Mouse (Mus musculus): ENCODE results near the gene Reck. TPM values are rescaled to one million over a fixed set of nuclear protein-coding genes. Genes with fewer than 3 reads are reported as not detected.
A peak's percentile ranks its signal among the peaks of the same experiment; 100 is the strongest.

Reck gene
- total and polyA plus RNA-seq, 3 experiments = 0.12 to 0.60 TPM; not detected in 1

DNA sequence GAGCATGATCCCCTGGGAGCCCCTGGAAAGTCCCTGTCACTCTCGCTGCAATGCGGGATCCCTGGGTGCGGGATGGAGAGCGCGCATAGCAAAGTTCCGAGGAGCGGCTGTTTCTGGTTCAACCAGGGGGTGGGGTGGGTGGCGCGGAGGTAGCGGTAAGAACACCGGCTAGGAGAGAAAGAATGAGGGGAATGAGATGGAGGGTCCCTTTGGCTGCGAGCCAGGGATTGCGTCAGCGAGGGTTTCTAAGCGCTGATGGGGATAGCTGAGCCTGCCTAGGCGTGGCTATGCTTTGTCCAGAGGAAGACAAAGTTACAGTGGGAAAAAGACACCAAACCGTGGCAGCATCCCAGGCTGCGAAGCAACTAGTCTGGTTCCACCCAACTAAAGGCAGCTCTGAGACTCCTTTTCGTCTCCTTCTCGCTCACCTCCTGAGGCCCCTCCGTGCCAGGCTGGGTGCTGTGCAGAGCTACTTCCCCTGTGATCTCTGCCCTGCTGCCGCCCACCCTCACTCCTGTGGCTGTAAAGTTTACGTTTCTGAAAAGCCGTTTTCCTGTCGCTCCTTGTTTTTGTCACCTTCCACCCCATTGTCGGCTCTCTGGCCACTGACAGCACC is 82.6 kb downstream of the Reck start:
- peaks cover 21 to 29% of the 10 kb centered on the region in 2 experiments for H3K4me1 ChIP-seq (ENCODE audit: control insufficient read depth in 1 of 2, insufficient read depth in 2 of 2, low read length in 2 of 2)
- 0 out of 2 replicates have a peak, but pooled peaks have one; percentile 8 for TF ChIP-seq RCOR1 (IDR thresholded peaks at IDR 0.05; ENCODE audit: low read depth, low read length)
- no peak for TF ChIP-seq RAD21 (IDR thresholded peaks at IDR 0.05; ENCODE audit: low read depth, low read length)
- no peak for TF ChIP-seq POLR2A (IDR thresholded peaks at IDR 0.05; ENCODE audit: control insufficient read depth in 1 of 2, insufficient read depth in 1 of 2, low read depth in 1 of 2, low read length in 2 of 2, poor library complexity in 1 of 2)
- no peak for TF ChIP-seq SMC3 (IDR thresholded peaks at IDR 0.05; ENCODE audit: low read depth, low read length)
- 0 out of 2 replicates have a peak, but pooled peaks have one; percentile 8 for TF ChIP-seq CHD1 (IDR thresholded peaks at IDR 0.05; ENCODE audit: low read depth, low read length)
- TF ChIP-seq CTCF (IDR thresholded peaks at IDR 0.05 in 2 of 3, conservative IDR thresholded peaks at IDR 0.05 in 1 of 3; ENCODE audit: control insufficient read depth in 1 of 3, insufficient read depth in 1 of 3, low read depth in 2 of 3, low read length in 3 of 3, poor library complexity in 1 of 3, severe bottlenecking in 1 of 3) = no peak
- no peak for TF ChIP-seq MYC (IDR thresholded peaks at IDR 0.05; ENCODE audit: low read depth, low read length)
- TF ChIP-seq GATA1 (IDR thresholded peaks at IDR 0.05; ENCODE audit: low read depth, low read length) = no peak
- TF ChIP-seq TAL1 (IDR thresholded peaks at IDR 0.05; ENCODE audit: low read length) = no peak
- H3K9me3 ChIP-seq (replicated peaks; ENCODE audit: insufficient read depth, low read length) = no peaks in the 10 kb centered on the region
- DNase-seq (ENCODE audit: low read depth, low spot score) = peak; percentile 68
- peak overlapping the region; percentile 60 for H3K27ac ChIP-seq (ENCODE audit: control insufficient read depth, low read depth, low read length)
- H3K9ac ChIP-seq (ENCODE audit: control insufficient read depth, low read depth, low read length, poor library complexity, severe bottlenecking) = peak overlapping the region; percentile 69
- peak overlapping the region; percentile 65 to 89 for H3K4me3 ChIP-seq (ENCODE audit: control insufficient read depth in 1 of 2, insufficient read depth in 1 of 2, low read depth in 2 of 2, low read length in 2 of 2)
- H3K36me3 ChIP-seq (ENCODE audit: control insufficient read depth in 1 of 2, insufficient read depth in 2 of 2, low read length in 2 of 2) = peaks cover 0 to 27% of the 10 kb centered on the region in 2 experiments; a peak in 2 of 4 replicates
- peaks cover 1% of the 10 kb centered on the region for H3K79me2 ChIP-seq (ENCODE audit: control insufficient read depth, insufficient read depth, low read length, poor library complexity)
- H3K27me3 ChIP-seq (ENCODE audit: control insufficient read depth in 1 of 2, insufficient read depth in 2 of 2, low read length in 2 of 2) = no peaks in the 10 kb centered on the region

DNA sequence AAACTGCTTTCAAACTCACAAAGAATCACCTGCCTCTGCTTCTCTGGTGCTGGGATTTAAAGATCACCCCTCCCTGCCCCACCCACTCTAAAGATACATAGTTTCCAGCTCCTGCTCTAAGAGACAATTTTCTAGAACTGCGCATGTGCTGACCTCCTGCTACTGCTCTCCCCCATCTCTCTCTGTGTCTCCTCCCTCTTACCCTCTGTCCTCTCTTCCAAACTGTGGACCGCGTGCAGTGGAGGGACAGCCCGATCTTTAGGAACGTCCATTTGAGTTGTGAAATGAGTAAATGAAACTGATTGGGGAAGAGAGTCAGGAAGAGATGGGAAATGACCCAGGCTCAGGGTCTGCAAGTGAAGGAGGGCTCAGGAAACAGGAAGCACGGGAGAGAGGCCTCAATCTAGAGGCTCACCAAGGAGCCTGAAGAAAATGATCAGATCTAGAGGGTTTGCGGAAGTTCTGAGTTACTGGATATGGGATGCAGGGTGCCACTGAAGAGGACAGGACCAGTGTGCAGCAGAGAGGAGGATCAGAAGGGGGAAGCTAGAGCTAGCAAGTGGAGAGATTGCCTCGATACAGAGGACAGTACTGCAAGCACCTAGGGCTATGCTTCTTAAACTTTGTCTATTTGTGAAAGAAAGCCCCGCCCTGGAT is 84.3 kb downstream of the Reck start:
- Histone ChIP-seq H3K27me3 (ENCODE audit: control insufficient read depth in 1 of 2, insufficient read depth in 2 of 2, low read length in 2 of 2) (no peaks in the 10 kb centered on the region), H3K27ac (ENCODE audit: control insufficient read depth, low read depth, low read length) (peak overlapping the region; percentile 97), H3K9ac (ENCODE audit: control insufficient read depth, low read depth, low read length, poor library complexity, severe bottlenecking) (peak overlapping the region; percentile 69), H3K4me3 (ENCODE audit: control insufficient read depth in 1 of 2, insufficient read depth in 1 of 2, low read depth in 2 of 2, low read length in 2 of 2) (peak overlapping the region; percentile 46 to 89), H3K36me3 (ENCODE audit: control insufficient read depth in 1 of 2, insufficient read depth in 2 of 2, low read length in 2 of 2) (peaks cover 0 to 38% of the 10 kb centered on the region in 2 experiments; a peak in 2 of 4 replicates), H3K9me3 (replicated peaks; ENCODE audit: insufficient read depth, low read length) (no peaks in the 10 kb centered on the region), H3K4me1 (ENCODE audit: control insufficient read depth in 1 of 2, insufficient read depth in 2 of 2, low read length in 2 of 2) (peaks cover 25 to 41% of the 10 kb centered on the region in 2 experiments), H3K79me2 (ENCODE audit: control insufficient read depth, insufficient read depth, low read length, poor library complexity) (peaks cover 3% of the 10 kb centered on the region)
- DNase-seq (ENCODE audit: low read depth, low spot score) = peak; percentile 94
- TF ChIP-seq MAFK (IDR thresholded peaks at IDR 0.05; ENCODE audit: borderline replicate concordance, low read depth, low read length) = no peak
- no peak for TF ChIP-seq JUND (IDR thresholded peaks at IDR 0.05; ENCODE audit: low read depth, low read length)
- peak; percentile 52; the same call in 1 of the 2 replicates for TF ChIP-seq MYC (IDR thresholded peaks at IDR 0.05; ENCODE audit: low read depth, low read length)
- TF ChIP-seq POLR2AphosphoS2 (IDR thresholded peaks at IDR 0.05; ENCODE audit: low read length) = no peak
- peak; percentile 68 for TF ChIP-seq MAX (IDR thresholded peaks at IDR 0.05; ENCODE audit: low read length)
- peak; percentile 62 for TF ChIP-seq NRF1 (IDR thresholded peaks at IDR 0.05; ENCODE audit: insufficient read depth, low read depth, low read length, poor library complexity, severe bottlenecking)
- TF ChIP-seq SMC3 (IDR thresholded peaks at IDR 0.05; ENCODE audit: low read depth, low read length) = no peak
- no peak for TF ChIP-seq KAT2A (conservative IDR thresholded peaks at IDR 0.05; ENCODE audit: low read depth, low read length)
- TF ChIP-seq ZNF384 (IDR thresholded peaks at IDR 0.05; ENCODE audit: low read depth, low read length) = no peak
- peak; percentile 99 for TF ChIP-seq UBTF (IDR thresholded peaks at IDR 0.05; ENCODE audit: borderline replicate concordance, insufficient read depth, low read depth, low read length)
- no peak for TF ChIP-seq MEF2A (IDR thresholded peaks at IDR 0.05; ENCODE audit: extremely low read depth, insufficient replicate concordance, low read depth, low read length, poor library complexity, severe bottlenecking)
- no peak for TF ChIP-seq TAL1 (IDR thresholded peaks at IDR 0.05; ENCODE audit: low read length)
- peak; percentile 76; the same call in 1 of the 2 replicates for TF ChIP-seq ELF1 (IDR thresholded peaks at IDR 0.05; ENCODE audit: low read depth, low read length)
- 0 out of 2 replicates have a peak, but pooled peaks have one; percentile 62 for TF ChIP-seq ZMIZ1 (IDR thresholded peaks at IDR 0.05; ENCODE audit: low read depth, low read length)
- no peak for TF ChIP-seq MYB (IDR thresholded peaks at IDR 0.05; ENCODE audit: low read depth, low read length)
- no peak for TF ChIP-seq USF1 (IDR thresholded peaks at IDR 0.05; ENCODE audit: low read depth, low read length)
- TF ChIP-seq TCF12 (IDR thresholded peaks at IDR 0.05; ENCODE audit: low read depth, low read length) = no peak; the same call in none of the 2 replicates
- peak; percentile 32 to 71; a peak in 2 of 4 replicates for TF ChIP-seq POLR2A (IDR thresholded peaks at IDR 0.05; ENCODE audit: control insufficient read depth in 1 of 2, insufficient read depth in 1 of 2, low read depth in 1 of 2, low read length in 2 of 2, poor library complexity in 1 of 2)
- TF ChIP-seq TBP (IDR thresholded peaks at IDR 0.05; ENCODE audit: low read depth, low read length) = peak; percentile 99
- TF ChIP-seq EP300 (IDR thresholded peaks at IDR 0.05; ENCODE audit: low read depth in 1 of 2, low read length in 2 of 2) = peak in 1 of 2 experiments; percentile 70; a peak in 2 of 4 replicates
- TF ChIP-seq E2F4 (IDR thresholded peaks at IDR 0.05; ENCODE audit: borderline replicate concordance, low read depth, low read length) = no peak
- no peak for TF ChIP-seq GATA1 (IDR thresholded peaks at IDR 0.05; ENCODE audit: low read depth, low read length)
- TF ChIP-seq CHD2 (IDR thresholded peaks at IDR 0.05; ENCODE audit: low read length) = no peak
- TF ChIP-seq MAZ (IDR thresholded peaks at IDR 0.05; ENCODE audit: low read depth, low read length) = no peak

Measured in MEL (cell line).